Mouse (Mus musculus): ENCODE results near the gene Clrn1. TPM values are rescaled to one million over a fixed set of nuclear protein-coding genes. Genes with fewer than 3 reads are reported as not detected.

Gene Clrn1
- total RNA-seq (2014; rRNA removed) (not detected in 2 replicates), polyA plus RNA-seq (2012; rRNA removed) (not detected in 2 replicates)

DNA sequence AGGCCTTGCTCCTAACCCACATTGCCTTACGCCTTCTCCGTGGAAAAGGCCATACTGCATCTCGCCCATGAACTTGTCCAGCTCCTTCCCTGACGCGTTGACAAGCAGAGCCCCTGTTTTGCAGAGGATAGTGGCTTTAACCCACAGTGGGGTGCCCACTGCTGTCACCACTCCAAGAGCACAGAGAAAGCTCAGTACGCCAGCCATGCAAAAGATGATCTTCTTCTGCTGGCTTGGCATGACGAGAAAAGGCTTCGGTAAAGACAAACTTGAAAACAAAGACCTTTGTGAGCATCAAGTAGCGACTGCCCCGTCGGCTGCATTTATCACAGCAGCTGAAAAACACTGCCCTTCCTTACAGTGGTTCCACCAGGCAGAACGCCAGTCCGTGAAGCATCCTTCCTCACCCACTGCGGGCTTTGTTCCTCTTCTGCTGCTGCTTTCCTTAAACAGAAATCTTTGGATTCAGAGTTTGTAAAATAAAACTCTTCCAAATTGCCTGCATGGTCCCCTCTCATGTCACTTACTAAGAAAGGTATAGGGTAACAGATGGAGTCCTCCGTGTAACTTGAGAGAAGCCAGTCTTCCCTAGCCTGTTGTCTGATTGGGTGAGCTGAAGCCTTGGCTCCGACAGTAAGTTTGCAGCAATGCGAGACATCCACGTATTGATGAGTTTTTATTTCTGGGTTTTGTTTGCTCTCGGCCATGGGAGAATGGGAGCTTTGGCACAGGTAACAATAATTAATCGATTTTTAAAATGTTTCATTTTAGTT, at the start of gene Clrn1:
Clrn1 (minus strand) TSS at position 540 of the 773 bp plus-strand sequence.
- Histone ChIP-seq H3K79me2 (ENCODE audit: control insufficient read depth, insufficient read depth, low read length) (no peaks in the 10 kb centered on the region), H3K27ac (replicated peaks; ENCODE audit: insufficient read depth, low read depth, low read length) (no peak within 1 kb of the TSS), H3K4me1 (ENCODE audit: control insufficient read depth, insufficient read depth, low read length) (no peaks in the 10 kb centered on the region), H3K27me3 (ENCODE audit: control insufficient read depth, insufficient read depth, low read length) (no peaks in the 10 kb centered on the region), H3K4me3 (ENCODE audit: insufficient read depth, low read depth, low read length) (no peak within 1 kb of the TSS), H3K9ac (ENCODE audit: low read depth, low read length) (no peak within 1 kb of the TSS), H3K36me3 (ENCODE audit: control insufficient read depth, insufficient read depth, low read length) (no peaks in the 10 kb centered on the region)
- no peak for DNase-seq (ENCODE audit: extremely low read depth, low read depth, low spot score)
- 80% methylated on average over 20 of the region's 20 CpGs for WGBS
- TF ChIP-seq POLR2A (IDR thresholded peaks at IDR 0.05; ENCODE audit: extremely low read depth, insufficient read depth, low read length) (no peak), CTCF (IDR thresholded peaks at IDR 0.05; ENCODE audit: low read depth, low read length) (no peak)

DNA sequence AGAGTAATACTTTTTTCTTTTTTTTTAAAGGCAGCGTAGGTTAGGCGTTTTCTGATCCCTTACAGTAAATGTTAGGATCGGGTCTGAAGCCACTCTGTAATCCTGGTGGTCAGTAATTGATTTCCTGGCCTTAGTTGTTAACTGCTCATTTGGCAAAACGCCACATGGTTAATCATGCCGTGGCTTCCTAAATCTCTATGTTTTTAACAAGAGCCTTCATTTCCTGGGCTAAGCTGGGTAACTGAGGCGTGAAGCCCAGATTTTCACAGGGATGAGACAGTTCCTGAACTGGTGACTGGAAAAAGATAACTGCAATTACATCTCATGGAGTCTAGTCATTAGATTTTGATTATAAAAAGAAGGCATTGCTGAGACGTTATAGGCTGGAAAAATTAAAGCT, 38.9 kb upstream of the Clrn1 start:
- Histone ChIP-seq H3K79me2 (ENCODE audit: control insufficient read depth, insufficient read depth, low read length) (no peaks in the 10 kb centered on the region), H3K36me3 (ENCODE audit: control insufficient read depth, insufficient read depth, low read length) (no peaks in the 10 kb centered on the region), H3K9ac (ENCODE audit: low read depth, low read length) (no peak overlapping the region), H3K27ac (replicated peaks; ENCODE audit: insufficient read depth, low read depth, low read length) (no peak overlapping the region), H3K27me3 (ENCODE audit: control insufficient read depth, insufficient read depth, low read length) (no peaks in the 10 kb centered on the region), H3K4me1 (ENCODE audit: control insufficient read depth, insufficient read depth, low read length) (no peaks in the 10 kb centered on the region), H3K4me3 (ENCODE audit: insufficient read depth, low read depth, low read length) (no peak overlapping the region)
- DNase-seq (ENCODE audit: extremely low read depth, low read depth, low spot score) = no peak
- WGBS = 71% methylated on average over 7 of the region's 7 CpGs
- TF ChIP-seq CTCF (IDR thresholded peaks at IDR 0.05; ENCODE audit: low read depth, low read length) (no peak), POLR2A (IDR thresholded peaks at IDR 0.05; ENCODE audit: extremely low read depth, insufficient read depth, low read length) (no peak)

- no peaks in the 10 kb centered on the region for H3K27me3 ChIP-seq (ENCODE audit: control insufficient read depth, insufficient read depth, low read length)
- DNase-seq (ENCODE audit: extremely low read depth, low read depth, low spot score) = no peak
- H3K36me3 ChIP-seq (ENCODE audit: control insufficient read depth, insufficient read depth, low read length) = no peaks in the 10 kb centered on the region
- no peak overlapping the region for H3K27ac ChIP-seq (replicated peaks; ENCODE audit: insufficient read depth, low read depth, low read length)
- TF ChIP-seq CTCF (IDR thresholded peaks at IDR 0.05; ENCODE audit: low read depth, low read length) = no peak
- no peak for TF ChIP-seq POLR2A (IDR thresholded peaks at IDR 0.05; ENCODE audit: extremely low read depth, insufficient read depth, low read length)
- no peaks in the 10 kb centered on the region for H3K4me1 ChIP-seq (ENCODE audit: control insufficient read depth, insufficient read depth, low read length)
- 74% methylated on average over 11 of the region's 11 CpGs for WGBS
- no peak overlapping the region for H3K4me3 ChIP-seq (ENCODE audit: insufficient read depth, low read depth, low read length)
- no peaks in the 10 kb centered on the region for H3K79me2 ChIP-seq (ENCODE audit: control insufficient read depth, insufficient read depth, low read length)
- H3K9ac ChIP-seq (ENCODE audit: low read depth, low read length) = no peak overlapping the region
Observed at GRCm38 (mm10) chr3:58923140-58923539, 38.0 kb upstream of the Clrn1 start.

DNA sequence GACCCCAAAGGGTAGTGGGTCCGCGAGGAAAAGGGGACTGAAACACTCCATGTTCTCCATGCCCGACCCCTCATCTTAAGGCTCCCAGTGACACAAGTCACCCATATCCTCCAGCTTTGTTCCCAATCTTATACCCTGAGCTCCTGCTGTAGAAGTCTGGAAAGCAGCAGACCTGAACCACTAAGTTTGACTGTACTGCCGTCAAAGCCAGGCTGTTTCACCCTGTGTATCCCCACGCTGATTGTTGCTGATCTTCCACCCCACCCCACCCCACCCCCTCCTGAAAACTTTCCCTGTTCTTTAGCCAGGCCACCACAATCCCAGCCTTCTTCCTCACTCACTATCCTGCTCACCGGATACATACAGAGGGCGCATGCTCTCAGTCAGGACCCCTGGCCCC, 37.5 kb upstream of the Clrn1 start:
- Histone ChIP-seq H3K4me3 (ENCODE audit: insufficient read depth, low read depth, low read length) (no peak overlapping the region), H3K4me1 (ENCODE audit: control insufficient read depth, insufficient read depth, low read length) (no peaks in the 10 kb centered on the region), H3K27ac (replicated peaks; ENCODE audit: insufficient read depth, low read depth, low read length) (no peak overlapping the region), H3K36me3 (ENCODE audit: control insufficient read depth, insufficient read depth, low read length) (no peaks in the 10 kb centered on the region), H3K9ac (ENCODE audit: low read depth, low read length) (no peak overlapping the region), H3K27me3 (ENCODE audit: control insufficient read depth, insufficient read depth, low read length) (no peaks in the 10 kb centered on the region), H3K79me2 (ENCODE audit: control insufficient read depth, insufficient read depth, low read length) (no peaks in the 10 kb centered on the region)
- TF ChIP-seq POLR2A (IDR thresholded peaks at IDR 0.05; ENCODE audit: extremely low read depth, insufficient read depth, low read length) (no peak), CTCF (IDR thresholded peaks at IDR 0.05; ENCODE audit: low read depth, low read length) (no peak)
- WGBS = 91% methylated on average over 7 of the region's 7 CpGs
- DNase-seq (ENCODE audit: extremely low read depth, low read depth, low spot score) = no peak

DNA sequence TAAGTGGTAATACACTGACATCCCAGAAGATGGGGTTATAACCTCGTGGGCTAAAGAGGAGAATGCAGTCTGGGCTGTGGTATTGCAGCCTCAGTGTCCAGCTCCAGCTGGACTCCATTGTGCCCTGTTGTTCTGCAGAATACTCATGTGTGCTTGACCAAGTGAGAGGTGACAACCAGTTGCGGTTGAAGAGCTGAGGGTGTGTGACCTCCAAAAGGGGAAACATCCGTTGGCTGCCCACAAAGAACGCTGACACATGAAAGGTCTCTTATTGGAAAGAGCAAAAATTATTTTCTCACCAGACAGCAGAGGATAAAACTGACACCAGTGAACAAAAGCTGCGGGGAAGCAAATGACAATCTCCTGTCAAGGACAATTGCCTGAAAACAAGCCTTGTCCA, 36.2 kb upstream of the Clrn1 start:
- no peaks in the 10 kb centered on the region for H3K79me2 ChIP-seq (ENCODE audit: control insufficient read depth, insufficient read depth, low read length)
- H3K4me3 ChIP-seq (ENCODE audit: insufficient read depth, low read depth, low read length) = no peak overlapping the region
- no peak overlapping the region for H3K27ac ChIP-seq (replicated peaks; ENCODE audit: insufficient read depth, low read depth, low read length)
- no peaks in the 10 kb centered on the region for H3K4me1 ChIP-seq (ENCODE audit: control insufficient read depth, insufficient read depth, low read length)
- TF ChIP-seq CTCF (IDR thresholded peaks at IDR 0.05; ENCODE audit: low read depth, low read length) = no peak
- no peak for TF ChIP-seq POLR2A (IDR thresholded peaks at IDR 0.05; ENCODE audit: extremely low read depth, insufficient read depth, low read length)
- no peak overlapping the region for H3K9ac ChIP-seq (ENCODE audit: low read depth, low read length)
- H3K36me3 ChIP-seq (ENCODE audit: control insufficient read depth, insufficient read depth, low read length) = no peaks in the 10 kb centered on the region
- H3K27me3 ChIP-seq (ENCODE audit: control insufficient read depth, insufficient read depth, low read length) = no peaks in the 10 kb centered on the region
- no peak for DNase-seq (ENCODE audit: extremely low read depth, low read depth, low spot score)
- WGBS = 77% methylated on average over 5 of the region's 5 CpGs

DNA sequence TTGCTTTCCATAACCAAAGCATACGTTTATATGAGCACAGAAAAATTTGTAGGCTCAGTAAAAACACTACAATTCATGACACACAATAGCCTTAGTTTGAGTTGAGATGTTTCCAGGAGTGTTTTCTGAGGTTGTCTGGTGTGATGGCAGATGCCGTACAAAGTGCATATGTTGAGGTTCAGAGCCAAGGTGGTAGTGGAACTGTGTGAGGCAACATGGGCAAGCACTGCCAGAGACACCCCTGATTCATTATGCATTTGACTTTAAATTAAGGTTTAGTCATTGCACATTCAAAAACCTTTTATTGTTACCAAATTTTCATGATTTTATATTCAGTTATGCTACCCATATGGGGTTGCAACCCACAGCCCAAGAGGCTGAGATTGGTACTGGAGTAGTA, 19.5 kb upstream of the Clrn1 start:
- Histone ChIP-seq H3K4me1 (ENCODE audit: control insufficient read depth, insufficient read depth, low read length) (no peaks in the 10 kb centered on the region), H3K36me3 (ENCODE audit: control insufficient read depth, insufficient read depth, low read length) (no peaks in the 10 kb centered on the region), H3K27ac (replicated peaks; ENCODE audit: insufficient read depth, low read depth, low read length) (no peak overlapping the region), H3K27me3 (ENCODE audit: control insufficient read depth, insufficient read depth, low read length) (no peaks in the 10 kb centered on the region), H3K9ac (ENCODE audit: low read depth, low read length) (no peak overlapping the region), H3K4me3 (ENCODE audit: insufficient read depth, low read depth, low read length) (no peak overlapping the region), H3K79me2 (ENCODE audit: control insufficient read depth, insufficient read depth, low read length) (no peaks in the 10 kb centered on the region)
- DNase-seq (ENCODE audit: extremely low read depth, low read depth, low spot score) = no peak
- 84% methylated on average over 2 of the region's 2 CpGs for WGBS
- TF ChIP-seq CTCF (IDR thresholded peaks at IDR 0.05; ENCODE audit: low read depth, low read length) = no peak
- TF ChIP-seq POLR2A (IDR thresholded peaks at IDR 0.05; ENCODE audit: extremely low read depth, insufficient read depth, low read length) = no peak
